Mouse (Mus musculus) midbrain, embryonic 15.5 days (tissue): ENCODE measurements around the gene Dazap2. TPM values are rescaled to one million over a fixed set of nuclear protein-coding genes. Genes with fewer than 3 reads are reported as not detected.

Experiments used
- ATAC-seq: fragments of 200-750 bp; cut with Nextera tagmentation; replicated peaks from 2 replicates; pipeline ENCODE4 v1.8.0; 2017; ENCODE audit warnings: moderate TSS enrichment
- H3K27ac ChIP-seq: fragments of 300-500 bp; sonication (generic); 2 replicates; pipeline ENCODE4 v1.5.1; 2015; ENCODE audit warnings: mild to moderate bottlenecking, inconsistent platforms
- H3K27me3 ChIP-seq: fragments of 300-500 bp; sonication (generic); replicated peaks from 2 replicates; pipeline ENCODE4 v1.6.1; 2015; ENCODE audit warnings: inconsistent platforms
- H3K36me3 ChIP-seq: fragments of 300-500 bp; sonication (generic); replicated peaks from 2 replicates; pipeline ENCODE4 v1.6.1; 2015; ENCODE audit warnings: inconsistent platforms
- H3K4me1 ChIP-seq: fragments of 300-500 bp; sonication (generic); 2 replicates; pipeline ENCODE4 v1.6.1; 2015; ENCODE audit warnings: inconsistent platforms
- H3K4me2 ChIP-seq: fragments of 300-500 bp; sonication (generic); 2 replicates; pipeline ENCODE4 v1.6.1; 2015; ENCODE audit warnings: inconsistent platforms, mild to moderate bottlenecking, moderate library complexity
- H3K4me3 ChIP-seq: fragments of 300-500 bp; sonication (generic); 2 replicates; pipeline ENCODE4 v1.5.1; 2015; ENCODE audit warnings: mild to moderate bottlenecking, inconsistent platforms
- H3K9ac ChIP-seq: fragments of 300-500 bp; sonication (generic); 2 replicates; pipeline ENCODE4 v1.6.1; 2015; ENCODE audit warnings: mild to moderate bottlenecking, inconsistent platforms
- H3K9me3 ChIP-seq: fragments of 300-500 bp; sonication (generic); 2 replicates; pipeline ENCODE4 v1.6.1; 2016; ENCODE audit warnings: inconsistent platforms
- WGBS: fragments of 180-500 bp; shearing (Covaris S2); methylation state at CpG from one replicate; pipeline ENCODE4 v1.1.7; 2015; ENCODE audit warnings: mixed read lengths; 5-methylcytosine and 5-hydroxymethylcytosine counted together
- polyA plus RNA-seq: library from polyadenylated mRNA; unstranded; fragments of >200 nt; fragmentation: Nextera tagmentation; extraction: Ambion mirVana; gene quantifications from 2 replicates; pipeline ENCODE4 v1.2.1, GENCODE M21; 2015

Dazap2 gene
- polyA plus RNA-seq, 1 experiment from 2014 or later = 127 TPM

DNA sequence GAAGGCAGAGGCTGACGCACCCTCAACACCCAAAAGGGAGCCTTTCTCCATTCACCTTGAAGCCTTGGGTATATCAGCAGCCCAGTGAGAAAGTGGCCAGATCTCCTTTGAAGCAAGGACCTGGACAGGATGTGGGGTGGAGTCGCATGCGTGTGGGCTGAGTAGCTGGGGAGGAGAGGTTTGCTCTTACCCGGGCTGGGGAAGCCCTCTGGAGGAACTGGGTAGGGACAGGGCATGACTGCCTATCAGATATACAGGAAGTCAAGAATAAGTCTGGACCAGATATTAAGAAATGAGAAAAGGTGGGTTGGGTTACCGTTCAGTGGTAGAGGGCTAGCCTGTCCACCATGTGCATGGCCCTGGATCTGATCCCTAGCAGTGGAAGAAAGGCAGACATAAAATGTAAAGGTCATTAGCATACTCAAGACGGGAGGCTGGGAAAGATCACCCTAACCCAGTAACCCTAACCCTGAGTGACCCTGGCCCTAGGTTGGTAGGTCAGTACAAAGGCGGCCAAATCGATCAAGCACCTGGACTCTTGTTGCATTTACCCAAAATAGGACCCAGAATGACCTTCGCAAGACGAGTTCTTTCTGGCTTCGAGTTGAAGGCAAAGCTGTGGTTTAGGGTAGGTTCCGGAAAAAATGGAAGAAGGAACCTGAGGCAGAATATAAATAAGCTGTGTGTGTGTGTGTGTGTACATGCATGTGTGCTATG, 16.5 kb downstream of the Dazap2 start:
- H3K9ac ChIP-seq = no peak overlapping the region
- no peaks in the 10 kb centered on the region for H3K36me3 ChIP-seq
- H3K4me3 ChIP-seq = no peak overlapping the region
- no peak overlapping the region for H3K4me2 ChIP-seq
- H3K27ac ChIP-seq = no peak overlapping the region
- H3K9me3 ChIP-seq = no peaks in the 10 kb centered on the region
- WGBS = 88% methylated on average over 12 of the region's 12 CpGs
- ATAC-seq = no peak
- H3K4me1 ChIP-seq = peaks cover 12% of the 10 kb centered on the region
- H3K27me3 ChIP-seq = peaks cover 32% of the 10 kb centered on the region

DNA sequence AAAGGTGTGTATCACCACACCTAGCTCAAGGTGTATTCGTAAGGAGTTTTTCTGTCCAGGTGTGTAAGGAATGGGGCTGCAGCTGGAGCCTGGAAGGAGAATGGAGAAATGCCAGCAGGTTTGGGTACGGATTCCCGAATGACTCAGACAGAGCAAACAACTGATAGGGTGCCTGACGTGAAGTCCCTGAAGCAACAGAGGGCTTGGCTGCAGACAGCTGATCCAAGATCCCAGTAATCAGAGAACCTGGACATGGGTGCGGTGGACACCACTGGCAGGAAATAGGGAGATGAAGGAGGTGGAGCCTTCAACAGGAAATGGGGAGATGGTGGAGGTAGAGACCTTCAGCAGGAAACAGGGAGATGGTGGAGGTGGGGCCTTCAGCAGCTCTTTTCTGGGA, 17.2 kb downstream of the Dazap2 start:
- no peak overlapping the region for H3K4me2 ChIP-seq
- 92% methylated on average over 5 of the region's 5 CpGs for WGBS
- peaks cover 39% of the 10 kb centered on the region for H3K27me3 ChIP-seq

DNA sequence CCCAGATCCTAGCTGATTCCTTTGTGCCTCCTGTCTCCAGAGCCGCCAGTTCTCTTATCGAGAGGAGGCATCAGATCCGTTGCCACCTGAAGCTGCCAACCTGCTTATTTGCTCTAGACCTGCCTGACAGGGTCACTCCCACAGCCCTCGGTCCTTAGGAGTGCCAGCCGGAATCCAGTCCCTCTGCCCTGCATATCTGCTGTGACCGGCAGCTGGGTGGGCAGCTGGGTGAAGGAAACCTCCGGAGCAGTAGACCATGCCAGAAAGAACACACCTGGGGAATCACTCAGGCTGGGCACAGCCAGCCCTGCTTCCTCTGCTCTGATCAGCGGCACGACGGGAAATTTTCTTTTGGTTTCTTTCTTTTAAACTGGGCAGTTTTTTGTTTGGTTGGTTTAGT, 18.2 kb downstream of the Dazap2 start:
- H3K4me3 ChIP-seq = no peak overlapping the region
- H3K4me1 ChIP-seq = peaks cover 13% of the 10 kb centered on the region
- ATAC-seq = no peak
- no peaks in the 10 kb centered on the region for H3K36me3 ChIP-seq
- H3K4me2 ChIP-seq = no peak overlapping the region
- peaks cover 49% of the 10 kb centered on the region for H3K27me3 ChIP-seq
- WGBS = 83% methylated on average over 10 of the region's 10 CpGs
- H3K27ac ChIP-seq = no peak overlapping the region
- no peak overlapping the region for H3K9ac ChIP-seq
- H3K9me3 ChIP-seq = no peaks in the 10 kb centered on the region

More for the DNA sequence above, 17.2 kb downstream of the Dazap2 start:
- Histone ChIP-seq H3K9ac (no peak overlapping the region), H3K9me3 (no peaks in the 10 kb centered on the region), H3K4me3 (no peak overlapping the region), H3K36me3 (no peaks in the 10 kb centered on the region), H3K27ac (no peak overlapping the region), H3K4me1 (peaks cover 19% of the 10 kb centered on the region)
- no peak for ATAC-seq

DNA sequence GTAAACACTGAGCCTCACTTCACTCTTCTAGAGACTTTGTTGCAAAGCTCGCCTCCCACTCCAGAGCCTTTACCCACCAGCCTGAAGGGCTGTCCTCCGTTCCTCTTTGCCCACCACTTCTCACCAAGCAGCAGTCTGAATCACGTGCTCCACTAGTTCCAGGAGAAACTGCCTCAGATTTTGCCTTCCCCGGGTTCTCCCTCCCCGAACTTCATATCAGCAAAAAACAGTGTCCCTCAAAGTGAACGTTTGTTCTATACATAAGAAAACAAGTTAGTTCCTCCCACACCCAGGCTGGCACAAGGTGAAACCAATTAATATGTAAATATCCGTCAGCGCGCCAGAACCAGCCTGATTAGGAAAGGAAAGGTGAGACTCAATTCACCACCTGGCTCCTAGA, 20.1 kb downstream of the Dazap2 start:
- no peak for ATAC-seq
- Histone ChIP-seq H3K4me2 (no peak overlapping the region), H3K36me3 (no peaks in the 10 kb centered on the region), H3K27ac (no peak overlapping the region), H3K4me3 (no peak overlapping the region), H3K27me3 (peaks cover 58% of the 10 kb centered on the region), H3K9ac (no peak overlapping the region), H3K4me1 (peaks cover 13% of the 10 kb centered on the region), H3K9me3 (no peaks in the 10 kb centered on the region)
- 11% methylated on average over 9 of the region's 9 CpGs for WGBS

DNA sequence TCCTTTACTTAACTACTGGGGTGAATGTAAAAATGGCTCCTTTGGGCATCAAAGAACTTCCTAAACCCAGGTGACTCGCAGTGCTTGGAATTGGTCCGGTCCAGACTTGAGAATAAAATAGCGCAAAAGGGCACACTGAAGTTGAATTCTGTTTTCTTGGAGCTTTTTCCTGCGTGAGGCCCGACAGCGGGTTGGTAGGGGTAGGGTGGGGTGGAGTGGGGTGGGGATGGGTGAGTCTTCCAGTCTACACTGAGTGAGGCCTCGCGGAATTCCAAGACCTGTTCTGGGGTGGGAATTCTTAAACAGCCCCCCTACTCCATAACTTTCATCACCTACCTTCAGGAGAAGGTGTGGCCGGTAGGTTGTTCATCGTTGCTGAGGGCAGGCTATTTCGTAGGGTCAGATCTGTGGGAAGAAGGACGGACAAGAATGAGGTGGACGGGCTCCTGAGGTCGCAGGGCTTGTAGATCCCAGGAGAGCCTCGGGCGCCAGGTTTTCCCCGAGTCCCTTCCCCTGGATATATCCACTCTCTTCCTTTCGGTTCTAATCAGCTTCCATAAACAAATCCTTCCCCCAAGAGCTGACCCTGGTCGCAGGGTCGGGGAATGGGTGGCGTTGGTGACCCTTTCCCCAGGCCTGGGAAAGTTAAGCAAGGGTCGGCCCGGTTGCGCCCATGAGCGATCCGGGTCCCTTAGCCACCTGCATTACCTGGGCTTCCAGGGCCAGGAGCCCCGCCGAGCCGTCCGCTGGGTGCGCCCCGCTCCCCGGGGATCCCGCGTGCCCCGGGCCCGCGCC, 20.9 kb downstream of the Dazap2 start:
- 4% methylated on average over 37 of the region's 38 CpGs for WGBS
- Histone ChIP-seq H3K36me3 (no peaks in the 10 kb centered on the region), H3K4me2 (peak overlapping the region; percentile 72), H3K4me1 (peaks cover 13% of the 10 kb centered on the region), H3K4me3 (peak overlapping the region; percentile 39), H3K27ac (no peak overlapping the region), H3K27me3 (peaks cover 58% of the 10 kb centered on the region), H3K9ac (peak overlapping the region; percentile 6; the same call in 1 of the 2 replicates), H3K9me3 (no peaks in the 10 kb centered on the region)
- no peak for ATAC-seq

DNA sequence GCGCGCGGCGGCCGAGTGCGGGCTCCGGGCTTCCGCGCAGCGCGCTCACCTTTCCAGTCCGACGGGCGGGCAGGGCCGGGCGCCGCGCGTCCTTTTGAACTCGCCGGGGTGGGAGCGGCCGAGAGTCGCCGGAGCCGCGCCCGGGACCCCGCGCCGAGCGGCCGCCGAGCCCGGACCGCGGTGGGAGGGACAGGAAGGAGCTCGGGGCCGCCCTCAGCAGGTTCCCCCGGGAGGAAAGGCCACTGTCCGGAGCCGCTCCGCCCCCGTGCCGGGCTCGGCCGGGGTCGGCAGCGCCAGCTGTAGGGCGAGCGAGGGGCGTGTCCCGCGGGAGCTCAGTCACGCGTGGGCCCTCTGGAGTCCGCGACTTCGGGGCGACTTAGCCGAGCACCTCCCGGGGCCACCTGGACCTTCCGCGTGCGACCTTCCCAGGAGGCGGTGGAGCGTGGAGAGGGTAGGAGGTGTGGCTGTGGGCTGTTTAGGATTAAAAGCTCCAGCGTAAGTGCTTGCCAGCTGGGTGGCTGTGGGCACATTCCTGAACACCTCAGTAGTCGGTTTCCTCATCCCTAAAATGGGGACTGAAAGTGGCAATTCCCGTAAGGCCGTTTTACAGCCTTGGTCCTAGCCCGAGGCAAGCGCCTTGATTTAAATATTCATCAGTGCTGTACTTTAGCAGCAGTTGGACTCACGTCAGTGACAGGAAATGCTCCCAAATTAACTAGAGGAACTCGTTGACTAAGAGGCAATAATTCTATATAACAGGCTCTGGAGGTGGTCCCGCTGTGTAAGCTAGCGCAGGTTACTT, 21.8 kb downstream of the Dazap2 start, which contains the start of gene Smagp:
Smagp (minus strand) TSS at position 241 of the 802 bp plus-strand sequence.
- Histone ChIP-seq H3K4me2 (peak within 1 kb of the TSS; percentile 72), H3K9me3 (no peaks in the 10 kb centered on the region), H3K4me1 (peaks cover 13% of the 10 kb centered on the region), H3K9ac (peak within 1 kb of the TSS; percentile 6; the same call in 1 of the 2 replicates), H3K4me3 (peak within 1 kb of the TSS; percentile 39), H3K27ac (no peak within 1 kb of the TSS), H3K27me3 (peaks cover 58% of the 10 kb centered on the region), H3K36me3 (no peaks in the 10 kb centered on the region)
- ATAC-seq = no peak
- WGBS = under 1% methylated on average over 64 of the region's 77 CpGs

DNA sequence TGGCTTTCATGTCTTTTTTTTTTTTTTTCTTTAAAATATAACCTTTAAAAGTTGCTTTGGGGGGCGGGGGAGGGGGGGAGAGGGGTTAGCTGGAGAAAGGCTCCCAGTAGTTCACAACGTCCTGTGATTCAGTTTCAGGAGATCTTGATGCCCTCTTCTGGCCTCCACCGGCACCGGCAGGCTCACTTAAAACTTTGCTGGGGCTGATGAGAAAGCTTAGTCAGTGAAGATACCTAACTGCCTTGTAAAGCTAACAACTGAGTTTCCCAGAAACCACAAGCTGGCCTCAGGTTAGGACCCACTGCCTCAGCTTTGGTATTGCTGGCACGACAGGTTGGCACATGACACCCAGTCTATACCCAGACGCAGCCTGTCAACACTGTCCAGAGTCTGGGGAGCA, 22.5 kb downstream of the Dazap2 start:
- Histone ChIP-seq H3K36me3 (no peaks in the 10 kb centered on the region), H3K27ac (no peak overlapping the region), H3K27me3 (peaks cover 58% of the 10 kb centered on the region), H3K9ac (no peak overlapping the region), H3K9me3 (no peaks in the 10 kb centered on the region), H3K4me3 (no peak overlapping the region), H3K4me1 (peaks cover 13% of the 10 kb centered on the region), H3K4me2 (no peak overlapping the region)
- 12% methylated on average over 6 of the region's 6 CpGs for WGBS
- no peak for ATAC-seq

DNA sequence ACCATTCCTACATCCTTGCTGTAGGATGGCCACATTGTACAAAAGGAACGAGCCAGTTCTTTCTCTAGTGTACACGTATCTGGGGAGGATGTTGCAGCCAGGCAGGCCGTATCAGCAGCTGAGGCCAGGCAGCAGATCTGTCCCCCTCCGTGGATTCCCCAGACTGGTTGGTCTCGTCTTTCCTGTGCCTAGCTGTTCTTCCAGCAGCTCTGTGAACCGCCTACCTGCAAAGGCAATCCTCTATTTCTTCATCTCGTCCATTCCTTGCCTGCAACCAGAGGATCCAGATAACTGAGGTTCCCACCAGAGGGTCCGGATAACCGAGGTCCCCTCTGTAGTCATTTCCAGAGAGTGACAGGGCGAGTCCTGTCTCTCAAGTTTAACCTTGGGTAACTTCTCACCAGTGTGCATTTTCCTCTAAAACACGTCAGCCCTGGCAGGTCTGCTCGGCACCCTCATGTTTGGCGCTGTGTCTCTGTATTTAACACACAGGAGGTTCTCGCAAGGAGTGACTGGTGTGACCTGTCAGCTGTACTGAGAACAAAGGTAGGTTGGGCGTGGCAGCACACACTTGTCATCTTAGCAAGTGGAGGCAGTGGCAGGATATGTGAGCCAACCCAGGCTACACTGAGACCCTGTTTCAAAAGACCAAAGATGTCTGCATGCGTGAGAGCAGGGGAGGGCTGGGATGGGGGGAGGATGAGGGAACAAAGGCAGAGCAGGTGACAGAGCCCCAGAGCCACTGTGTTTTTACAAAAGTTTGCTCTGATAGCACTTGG, 25.0 kb downstream of the Dazap2 start:
- H3K27ac ChIP-seq = no peak overlapping the region
- no peak overlapping the region for H3K4me2 ChIP-seq
- WGBS = 79% methylated on average over 16 of the region's 16 CpGs
- H3K36me3 ChIP-seq = no peaks in the 10 kb centered on the region
- no peak overlapping the region for H3K4me3 ChIP-seq
- ATAC-seq = no peak
- H3K9me3 ChIP-seq = no peaks in the 10 kb centered on the region
- peaks cover 40% of the 10 kb centered on the region for H3K27me3 ChIP-seq
- H3K9ac ChIP-seq = no peak overlapping the region
- H3K4me1 ChIP-seq = peaks cover 13% of the 10 kb centered on the region

DNA sequence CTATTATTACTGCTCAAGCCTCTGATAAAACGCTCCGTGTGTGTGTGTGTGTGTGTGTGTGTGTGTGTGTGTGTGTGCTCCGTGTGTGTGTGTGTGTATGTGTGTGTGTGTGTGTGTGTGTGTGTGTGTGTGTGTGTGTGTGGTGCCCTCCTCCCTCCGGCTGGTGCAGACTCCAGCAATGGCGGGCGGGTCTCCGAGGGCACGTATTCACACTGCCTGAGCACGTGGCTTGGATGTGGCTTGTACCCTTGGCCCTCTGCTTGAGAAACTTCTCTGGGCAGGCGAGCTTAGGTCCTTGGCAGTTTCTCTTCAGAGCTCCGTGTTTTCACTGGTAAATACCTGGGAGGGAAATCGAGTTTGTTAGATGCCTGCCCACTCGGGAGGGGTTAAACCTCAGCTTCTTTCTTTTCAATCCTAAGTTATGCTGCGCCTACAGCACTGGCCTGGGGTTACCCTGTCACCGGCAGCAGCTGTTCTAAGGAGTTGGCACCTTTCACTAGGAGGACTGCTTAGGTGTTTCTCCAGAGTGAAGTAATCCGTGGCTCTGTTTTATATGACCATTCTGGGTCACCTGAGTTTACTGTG, 26.2 kb downstream of the Dazap2 start:
- no peak for ATAC-seq
- 81% methylated on average over 13 of the region's 16 CpGs for WGBS
- Histone ChIP-seq H3K27me3 (peaks cover 29% of the 10 kb centered on the region), H3K9ac (no peak overlapping the region), H3K27ac (no peak overlapping the region), H3K4me1 (peaks cover 9% of the 10 kb centered on the region), H3K4me2 (no peak overlapping the region), H3K4me3 (no peak overlapping the region), H3K9me3 (no peaks in the 10 kb centered on the region), H3K36me3 (no peaks in the 10 kb centered on the region)

DNA sequence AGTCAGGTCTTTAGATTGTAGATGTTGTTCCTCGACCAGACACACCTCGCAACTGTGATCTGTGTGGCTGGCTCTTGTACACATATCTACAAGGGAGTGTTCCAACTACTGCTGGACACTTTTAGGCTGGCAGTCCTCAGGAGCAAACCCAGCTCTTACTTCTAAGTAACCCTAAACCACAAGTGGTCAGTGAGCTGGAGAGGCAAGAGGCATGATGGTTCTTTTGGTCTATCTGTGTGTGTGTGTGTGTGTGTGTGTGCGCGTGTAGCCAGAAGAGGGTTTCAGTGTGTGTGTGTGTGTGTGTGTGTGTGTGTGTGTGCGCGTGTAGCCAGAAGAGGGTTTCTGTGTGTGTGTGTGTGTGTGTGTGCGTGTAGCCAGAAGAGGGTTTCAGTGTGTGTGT, 27.3 kb downstream of the Dazap2 start:
- WGBS = 93% methylated on average over 6 of the region's 7 CpGs
- Histone ChIP-seq H3K9ac (no peak overlapping the region), H3K27me3 (peaks cover 17% of the 10 kb centered on the region), H3K36me3 (no peaks in the 10 kb centered on the region), H3K4me3 (no peak overlapping the region), H3K4me1 (no peaks in the 10 kb centered on the region), H3K9me3 (no peaks in the 10 kb centered on the region), H3K4me2 (no peak overlapping the region), H3K27ac (no peak overlapping the region)
- ATAC-seq = no peak

DNA sequence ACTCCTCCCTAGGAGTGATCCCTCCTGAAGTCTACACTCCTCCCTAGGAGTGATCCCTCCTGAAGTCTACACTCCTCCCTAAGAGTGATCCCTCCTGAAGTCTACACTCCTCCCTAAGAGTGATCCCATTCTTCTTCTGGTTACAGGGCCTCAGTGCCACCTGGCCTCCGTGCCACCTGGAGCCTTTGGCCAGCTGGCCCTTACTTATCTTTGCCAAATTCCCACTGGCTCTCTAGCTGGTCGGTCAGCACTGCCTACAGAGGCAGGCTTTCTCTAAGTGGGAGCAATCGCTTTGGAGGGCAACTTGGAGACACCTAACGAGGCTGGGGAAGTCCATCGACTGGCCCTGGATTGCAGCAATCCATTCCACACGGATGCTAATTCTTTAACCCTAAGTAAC, 31.0 kb downstream of the Dazap2 start:
- Histone ChIP-seq H3K4me3 (no peak overlapping the region), H3K36me3 (no peaks in the 10 kb centered on the region), H3K9ac (no peak overlapping the region), H3K9me3 (no peaks in the 10 kb centered on the region), H3K4me1 (no peaks in the 10 kb centered on the region), H3K4me2 (no peak overlapping the region), H3K27ac (no peak overlapping the region), H3K27me3 (no peaks in the 10 kb centered on the region)
- 84% methylated on average over 6 of the region's 6 CpGs for WGBS
- ATAC-seq = no peak
